Mouse (Mus musculus) lung, embryonic 16.5 days (tissue): ENCODE data around the gene Trex1. TPM values are rescaled to one million over a fixed set of nuclear protein-coding genes. Genes with fewer than 3 reads are reported as not detected.
A peak's percentile ranks its signal among the peaks of the same experiment; 100 is the strongest.

Experiments used
- ATAC-seq: fragments of 200-750 bp; cut with Nextera tagmentation; 2 replicates; pipeline ENCODE4 v1.8.0; 2017; ENCODE audit warnings: low read depth, mild to moderate bottlenecking, moderate library complexity
- H3K27ac ChIP-seq: fragments of 300-500 bp; sonication (generic); 2 replicates; pipeline ENCODE4 v1.5.1; 2014; ENCODE audit warnings: mild to moderate bottlenecking, control low read depth, low read length
- H3K27me3 ChIP-seq: fragments of 300-500 bp; sonication (generic); 2 replicates; pipeline ENCODE4 v1.6.1; 2014; ENCODE audit warnings: low read depth, low read length, mixed read lengths; ENCODE audit not compliant: control insufficient read depth, insufficient read depth
- H3K36me3 ChIP-seq: fragments of 300-500 bp; sonication (generic); 2 replicates; pipeline ENCODE4 v1.6.1; 2014; ENCODE audit warnings: low read length; ENCODE audit not compliant: control insufficient read depth, insufficient read depth
- H3K4me1 ChIP-seq: fragments of 300-500 bp; sonication (generic); replicated peaks from 2 replicates; pipeline ENCODE4 v1.6.1; 2014; ENCODE audit warnings: low read length, mixed read lengths; ENCODE audit not compliant: control insufficient read depth, insufficient read depth
- H3K4me2 ChIP-seq: fragments of 300-500 bp; sonication (generic); 2 replicates; pipeline ENCODE4 v1.6.1; 2014; ENCODE audit warnings: low read depth, low read length, control low read depth
- H3K4me3 ChIP-seq: fragments of 300-500 bp; sonication (generic); 2 replicates; pipeline ENCODE4 v1.5.1; 2014; ENCODE audit warnings: mild to moderate bottlenecking, low read length, control low read depth
- H3K9ac ChIP-seq: fragments of 300-500 bp; sonication (generic); 2 replicates; pipeline ENCODE4 v1.6.1; 2014; ENCODE audit warnings: low read length, control low read depth
- H3K9me3 ChIP-seq: fragments of 300-500 bp; sonication (generic); 2 replicates; pipeline ENCODE4 v1.6.1; 2016; ENCODE audit warnings: low read length; ENCODE audit not compliant: control insufficient read depth
- WGBS: fragments of 180-500 bp; shearing (Covaris S2); extraction: QIAGEN DNeasy Blood & Tissue Kit; methylation state at CpG from one replicate; pipeline ENCODE4 v1.1.7; 2014; 5-methylcytosine and 5-hydroxymethylcytosine counted together
- polyA plus RNA-seq: library from polyadenylated mRNA; unstranded; fragments of >200 nt; fragmentation: Nextera tagmentation; extraction: Ambion mirVana; gene quantifications from 2 replicates; pipeline ENCODE4 v1.2.1, GENCODE M21; 2015

The Trex1 gene
- polyA plus RNA-seq, 1 experiment from 2014 or later, result 12.1 TPM

DNA sequence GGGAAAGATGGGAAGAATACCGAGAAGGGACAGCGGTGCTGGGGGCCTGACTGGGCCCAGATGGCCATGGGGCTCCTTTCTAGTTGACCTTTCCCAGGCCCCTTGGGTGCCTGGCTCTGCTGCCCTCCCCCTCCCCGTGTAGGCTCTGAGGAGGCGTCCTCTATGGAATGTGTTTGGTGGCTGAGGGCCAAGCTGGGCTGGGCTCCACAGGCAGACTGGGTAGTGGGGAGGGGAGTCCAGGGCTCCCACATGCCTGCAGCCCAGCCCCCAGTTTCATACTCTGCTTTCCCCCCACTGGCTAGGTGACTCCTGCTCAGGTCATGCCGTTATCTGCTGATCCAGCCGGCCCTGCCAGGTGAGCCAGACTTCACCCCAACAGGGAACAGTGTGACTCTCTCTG lies 39.4 kb upstream of the Trex1 start:
- Histone ChIP-seq H3K4me1 (peaks cover 46% of the 10 kb centered on the region), H3K27ac (peak overlapping the region; percentile 99), H3K9me3 (no peaks in the 10 kb centered on the region), H3K4me3 (peak overlapping the region; percentile 12; the same call in 1 of the 2 replicates), H3K9ac (peak overlapping the region; percentile 97), H3K4me2 (peak overlapping the region; percentile 87), H3K36me3 (peaks cover 15% of the 10 kb centered on the region), H3K27me3 (no peaks in the 10 kb centered on the region)
- ATAC-seq, result peak; percentile 57
- WGBS, result 17% methylated on average over 6 of the region's 6 CpGs

DNA sequence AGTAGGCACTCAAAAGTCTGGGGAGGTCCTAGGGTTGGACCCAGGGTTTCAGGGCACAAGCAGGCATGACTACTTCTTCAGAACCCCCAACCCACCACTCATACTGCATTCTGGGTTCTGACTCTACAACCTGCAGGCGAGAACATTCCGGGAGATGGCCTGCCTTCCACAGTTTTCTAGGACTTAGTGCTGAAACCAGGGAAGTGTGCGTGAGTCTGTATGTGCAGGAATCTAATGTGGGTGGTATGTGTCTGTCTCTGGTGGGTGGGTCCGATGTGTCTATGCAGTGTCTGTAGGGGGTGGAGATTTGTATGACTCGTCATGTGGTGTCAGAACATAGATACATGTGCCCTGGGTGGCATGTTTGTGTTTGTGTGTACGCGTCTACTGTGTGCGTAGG lies 38.8 kb upstream of the Trex1 start:
- H3K9me3 ChIP-seq, result no peaks in the 10 kb centered on the region
- WGBS, result 65% methylated on average over 8 of the region's 8 CpGs
- H3K27ac ChIP-seq, result peak overlapping the region; percentile 99
- peak overlapping the region; percentile 30; the same call in 1 of the 2 replicates for H3K4me3 ChIP-seq
- H3K9ac ChIP-seq, result peak overlapping the region; percentile 97
- peaks cover 13% of the 10 kb centered on the region for H3K36me3 ChIP-seq
- ATAC-seq, result no peak
- peak overlapping the region; percentile 87 for H3K4me2 ChIP-seq
- H3K4me1 ChIP-seq, result peaks cover 52% of the 10 kb centered on the region
- H3K27me3 ChIP-seq, result no peaks in the 10 kb centered on the region

DNA sequence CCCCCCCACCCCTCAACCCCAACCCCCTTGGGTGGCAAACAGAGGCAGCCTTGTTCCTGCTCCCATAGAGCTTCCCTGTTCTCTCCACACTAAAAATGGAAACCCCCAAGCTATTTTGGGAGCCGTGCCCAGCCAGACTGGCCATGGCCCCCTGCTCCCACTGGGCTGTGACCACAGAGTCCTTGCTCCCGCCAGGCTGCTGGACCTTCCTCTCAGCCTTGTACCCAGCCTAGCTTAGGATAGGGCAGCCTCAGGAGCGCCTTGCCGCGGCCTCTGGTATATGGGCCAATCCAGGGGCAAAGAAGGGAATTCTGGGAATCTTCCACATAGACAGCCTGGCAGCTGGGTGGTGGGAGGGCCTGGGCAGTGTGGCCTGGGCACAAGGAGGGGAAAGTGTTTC lies 38.3 kb upstream of the Trex1 start:
- H3K27ac ChIP-seq, result peak overlapping the region; percentile 99
- no peaks in the 10 kb centered on the region for H3K9me3 ChIP-seq
- no peak for ATAC-seq
- H3K36me3 ChIP-seq, result peaks cover 13% of the 10 kb centered on the region
- peak overlapping the region; percentile 87 for H3K4me2 ChIP-seq
- H3K4me3 ChIP-seq, result peak overlapping the region; percentile 30
- H3K9ac ChIP-seq, result peak overlapping the region; percentile 97
- H3K4me1 ChIP-seq, result peaks cover 58% of the 10 kb centered on the region
- no peaks in the 10 kb centered on the region for H3K27me3 ChIP-seq
- 43% methylated on average over 5 of the region's 5 CpGs for WGBS

DNA sequence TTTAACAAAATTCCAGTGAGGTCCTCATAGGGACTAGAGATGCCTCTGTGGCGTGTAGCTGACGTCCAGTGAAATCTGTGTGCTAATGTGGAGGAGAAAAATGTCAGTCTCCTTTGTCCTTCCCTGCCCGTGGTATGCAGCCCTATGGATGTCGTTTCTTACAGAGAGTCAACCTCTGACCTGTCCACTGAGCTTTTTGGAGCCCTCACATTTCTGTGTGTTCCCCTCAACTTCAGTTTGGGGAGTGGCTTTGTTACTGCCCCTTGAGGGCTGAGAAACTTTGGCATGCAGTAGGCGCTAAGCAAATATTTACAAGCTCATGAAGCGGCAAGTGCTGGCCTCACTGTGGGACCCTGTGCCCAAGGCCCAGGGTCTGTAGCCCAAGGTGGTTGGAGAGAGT lies 37.8 kb upstream of the Trex1 start:
- peak overlapping the region; percentile 86 for H3K4me3 ChIP-seq
- H3K36me3 ChIP-seq, result peaks cover 9% of the 10 kb centered on the region
- H3K9ac ChIP-seq, result peak overlapping the region; percentile 97
- peak overlapping the region; percentile 99 for H3K27ac ChIP-seq
- H3K27me3 ChIP-seq, result no peaks in the 10 kb centered on the region
- H3K9me3 ChIP-seq, result no peaks in the 10 kb centered on the region
- H3K4me2 ChIP-seq, result peak overlapping the region; percentile 87
- WGBS, result 18% methylated on average over 6 of the region's 6 CpGs
- peaks cover 59% of the 10 kb centered on the region for H3K4me1 ChIP-seq
- ATAC-seq, result no peak

DNA sequence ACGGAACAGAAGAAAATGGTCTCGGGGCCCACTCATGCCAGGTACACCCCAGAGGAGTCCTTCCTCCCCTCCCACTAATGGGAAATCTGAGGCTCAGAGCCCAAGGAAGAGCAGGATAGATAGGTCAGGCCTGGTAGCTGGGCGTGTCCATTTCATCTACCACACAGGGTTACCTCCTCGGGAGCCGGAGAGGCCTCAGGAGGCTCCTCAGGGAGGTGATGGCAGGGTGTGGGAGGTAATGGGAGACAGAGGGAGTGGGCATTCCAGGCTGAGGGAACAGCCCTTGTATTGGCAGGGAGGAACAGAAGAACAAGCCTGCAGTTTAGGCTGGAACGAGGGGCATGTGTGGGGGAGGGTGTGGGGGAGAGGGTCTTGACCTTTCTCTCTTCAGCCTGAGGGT lies 37.3 kb upstream of the Trex1 start:
- no peak for ATAC-seq
- H3K4me3 ChIP-seq, result peak overlapping the region; percentile 86
- H3K36me3 ChIP-seq, result peaks cover 9% of the 10 kb centered on the region
- H3K27me3 ChIP-seq, result no peaks in the 10 kb centered on the region
- peak overlapping the region; percentile 99 for H3K27ac ChIP-seq
- peaks cover 59% of the 10 kb centered on the region for H3K4me1 ChIP-seq
- H3K9me3 ChIP-seq, result no peaks in the 10 kb centered on the region
- H3K9ac ChIP-seq, result peak overlapping the region; percentile 97
- 20% methylated on average over 6 of the region's 6 CpGs for WGBS
- H3K4me2 ChIP-seq, result peak overlapping the region; percentile 87

DNA sequence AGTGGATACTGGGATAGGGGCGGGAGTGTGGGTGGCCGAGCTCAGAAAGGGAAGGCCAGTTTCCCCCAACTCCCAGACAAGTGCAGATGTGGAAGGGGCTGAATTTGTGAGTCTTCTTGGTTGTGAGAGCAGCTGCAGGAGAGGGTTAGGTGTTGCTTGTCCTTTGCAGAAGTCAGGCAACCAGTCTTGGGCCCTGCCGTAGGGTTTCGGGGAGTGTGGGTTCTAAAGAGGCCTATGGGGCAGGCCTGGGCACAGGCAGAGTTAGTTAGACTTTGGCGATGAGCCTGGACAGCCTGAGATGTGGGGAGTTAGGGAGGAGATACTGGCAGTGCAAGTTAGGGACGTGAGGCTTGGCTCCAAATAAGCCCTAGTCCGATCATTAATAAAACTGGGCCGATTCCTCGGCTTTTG lies 36.7 kb upstream of the Trex1 start:
- Histone ChIP-seq H3K4me1 (peaks cover 59% of the 10 kb centered on the region), H3K27me3 (no peaks in the 10 kb centered on the region), H3K4me3 (peak overlapping the region; percentile 86), H3K9me3 (no peaks in the 10 kb centered on the region), H3K4me2 (peak overlapping the region; percentile 87), H3K36me3 (peaks cover 12% of the 10 kb centered on the region), H3K9ac (peak overlapping the region; percentile 97), H3K27ac (peak overlapping the region; percentile 99)
- no peak for ATAC-seq
- 19% methylated on average over 9 of the region's 9 CpGs for WGBS

DNA sequence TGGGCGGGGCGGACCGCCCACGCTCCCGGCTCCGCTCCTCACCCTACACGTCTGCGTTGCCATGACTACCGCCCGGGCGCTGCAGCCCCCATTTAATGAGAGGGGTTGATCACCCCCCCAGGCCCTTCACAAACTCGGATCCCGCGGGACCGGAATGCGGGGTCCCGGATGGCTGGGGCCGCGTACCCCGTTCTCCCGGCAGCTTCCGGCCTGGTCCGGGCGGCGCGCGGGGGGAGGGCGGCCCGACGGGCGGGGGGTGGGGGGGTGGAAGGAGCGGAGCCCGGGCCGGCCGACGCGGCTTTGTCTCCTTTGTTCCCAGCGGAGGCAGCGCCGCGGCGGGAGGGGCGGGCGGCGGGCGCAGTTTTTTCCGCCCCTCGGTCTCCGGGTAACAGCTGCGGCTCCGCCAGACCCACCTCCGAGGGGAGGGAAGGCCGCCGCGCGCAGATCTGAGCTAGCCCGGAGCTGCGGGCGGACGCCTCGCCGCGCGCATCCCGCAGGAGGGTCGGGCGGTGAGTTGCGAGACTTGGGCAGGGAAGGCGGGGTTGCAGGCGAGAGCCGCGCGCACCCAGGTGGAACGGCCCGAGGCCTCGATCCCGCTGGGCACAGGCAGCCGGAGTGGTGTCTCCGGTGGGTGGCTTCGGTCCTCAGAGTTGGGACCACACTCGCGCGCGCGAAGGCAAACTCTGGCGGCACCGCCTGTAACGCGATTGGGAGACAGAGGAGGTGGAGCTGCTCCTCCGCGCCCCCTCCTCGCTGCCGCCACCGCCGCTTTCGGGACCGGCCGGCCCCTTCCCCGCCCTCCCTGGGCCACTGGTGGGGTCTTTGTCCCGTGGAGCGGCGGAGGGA lies 35.8 kb upstream of the Trex1 start, which contains the start of gene Plxnb1:
TSS of gene Plxnb1 (plus strand) at position 253 of the 846 bp plus-strand sequence.
- Histone ChIP-seq H3K27me3 (no peaks in the 10 kb centered on the region), H3K9me3 (no peaks in the 10 kb centered on the region), H3K4me2 (peak within 1 kb of the TSS; percentile 87), H3K27ac (peak within 1 kb of the TSS; percentile 99), H3K4me3 (peak within 1 kb of the TSS; percentile 86), H3K36me3 (peaks cover 8% of the 10 kb centered on the region), H3K4me1 (peaks cover 59% of the 10 kb centered on the region), H3K9ac (peak within 1 kb of the TSS; percentile 97)
- 0% methylated on average over 65 of the region's 102 CpGs for WGBS
- ATAC-seq, result peak; percentile 48

DNA sequence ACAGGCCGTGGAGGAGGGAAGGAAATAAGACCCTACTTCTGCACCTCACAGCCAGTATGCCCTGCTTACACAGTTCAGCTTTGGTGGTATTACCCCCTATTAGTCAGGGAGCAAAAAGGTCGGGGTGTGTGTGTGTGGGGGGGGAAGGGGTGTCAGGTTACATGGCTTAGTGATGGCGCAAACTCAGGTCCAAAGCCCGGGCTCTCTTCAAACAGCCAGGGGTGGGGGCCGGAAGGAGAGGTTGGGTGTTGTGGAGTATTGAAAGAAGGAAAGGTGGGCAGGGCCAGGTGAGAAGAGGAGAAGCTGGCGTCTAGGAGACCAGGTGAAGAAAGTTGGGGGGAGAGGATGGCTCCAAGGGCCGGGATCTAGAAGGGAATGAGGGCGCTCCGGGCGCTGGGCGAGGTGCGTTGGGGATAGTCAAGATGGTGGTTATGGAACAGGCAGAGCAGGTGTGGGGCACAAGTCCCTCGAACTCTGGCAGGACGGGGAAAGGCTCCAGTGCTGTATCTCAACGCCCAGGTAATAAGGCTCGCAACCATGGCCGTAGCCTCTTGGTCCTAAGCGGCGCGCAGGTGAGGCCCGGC lies 35.1 kb upstream of the Trex1 start:
- H3K9me3 ChIP-seq, result no peaks in the 10 kb centered on the region
- peak overlapping the region; percentile 99 for H3K27ac ChIP-seq
- H3K36me3 ChIP-seq, result peaks cover 6% of the 10 kb centered on the region
- H3K4me2 ChIP-seq, result peak overlapping the region; percentile 87
- H3K27me3 ChIP-seq, result no peaks in the 10 kb centered on the region
- H3K4me1 ChIP-seq, result peaks cover 60% of the 10 kb centered on the region
- peak overlapping the region; percentile 97 for H3K9ac ChIP-seq
- 2% methylated on average over 21 of the region's 21 CpGs for WGBS
- peak overlapping the region; percentile 86 for H3K4me3 ChIP-seq
- ATAC-seq, result peak; percentile 46

DNA sequence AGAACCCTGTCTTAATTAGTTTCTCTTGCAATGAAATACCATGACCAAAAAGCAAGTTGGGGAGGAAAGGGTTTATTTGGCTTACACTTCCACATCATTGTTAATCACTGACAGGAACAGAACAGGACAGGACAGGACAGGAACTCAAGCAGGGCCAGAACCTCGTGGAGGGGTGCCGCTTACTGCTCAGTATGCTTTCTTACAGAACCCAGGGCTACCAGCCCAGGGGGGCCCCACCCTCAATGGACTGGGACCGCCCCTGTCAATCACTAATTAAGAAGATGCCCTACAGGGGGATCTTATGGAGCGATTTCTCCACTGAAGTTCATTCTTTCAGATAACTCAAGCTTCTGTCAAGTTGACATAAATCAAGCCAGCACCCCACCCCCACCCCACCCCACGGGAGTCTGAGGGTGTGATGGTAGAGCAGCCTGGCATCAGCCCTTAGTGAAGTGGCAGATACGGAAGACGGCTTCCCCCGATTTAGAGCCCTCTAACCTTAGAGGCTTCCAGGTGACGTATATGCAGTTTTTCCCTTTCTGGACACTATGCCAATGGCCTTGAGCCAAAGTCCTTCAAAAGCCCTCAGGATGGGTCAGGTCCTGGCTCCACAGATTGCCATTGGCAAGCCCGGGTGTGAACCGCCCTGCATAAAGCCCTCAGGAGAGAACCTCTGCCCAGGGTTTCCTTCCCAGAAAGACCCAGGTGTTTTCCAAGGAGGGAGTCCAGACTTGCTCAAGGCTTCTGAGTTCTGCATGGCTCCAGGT lies 34.4 kb upstream of the Trex1 start:
- H3K9me3 ChIP-seq, result no peaks in the 10 kb centered on the region
- H3K36me3 ChIP-seq, result peaks cover 6% of the 10 kb centered on the region
- no peaks in the 10 kb centered on the region for H3K27me3 ChIP-seq
- H3K4me3 ChIP-seq, result peak overlapping the region; percentile 86
- WGBS, result 13% methylated on average over 11 of the region's 11 CpGs
- peaks cover 53% of the 10 kb centered on the region for H3K4me1 ChIP-seq
- peak overlapping the region; percentile 97 for H3K9ac ChIP-seq
- peak; percentile 4; the same call in 1 of the 2 replicates for ATAC-seq
- peak overlapping the region; percentile 99 for H3K27ac ChIP-seq
- H3K4me2 ChIP-seq, result peak overlapping the region; percentile 87
